Mouse (Mus musculus): ENCODE results near the gene Elac2.

GRCm38 (mm10) chr11:64972418-64972817 is 6.4 kb upstream of the Elac2 start:
- TF ChIP-seq EP300 (IDR thresholded peaks at IDR 0.05) (no peak), CTCF (IDR thresholded peaks at IDR 0.05) (no peak)
